Mouse (Mus musculus) hematopoietic stem cell, adult 5-6 weeks (primary cell): ENCODE measurements around the gene Copz2. TPM values are rescaled to one million over a fixed set of nuclear protein-coding genes. Genes with fewer than 3 reads are reported as not detected.

ENCODE experiments used
- total RNA-seq: library from RNA; stranded (forward); fragments of 172-1452, 232-1000 nt; gene quantifications from 2 replicates; pipeline ENCODE4 v1.2.3, GENCODE M21; 2017

Copz2 gene
- total RNA-seq, 1 experiment from 2014 or later: 5.9 TPM

Other genes starting within 250 kb of the Copz2 start
- 14.2 and 16.9 TPM in 2 replicates for gene Snx11, start 72.3 kb upstream of the Copz2 start, total RNA-seq
- 102 and 160 TPM in 2 replicates for gene Cbx1, start 60.7 kb upstream of the Copz2 start, total RNA-seq
- 50.1 and 51.6 TPM in 2 replicates for gene Nfe2l1, start 19.9 kb upstream of the Copz2 start, total RNA-seq
- 48.3 and 59.6 TPM in 2 replicates for gene Cdk5rap3, start 66.6 kb downstream of the Copz2 start, total RNA-seq
- 0.74 TPM in 1 of 2 replicates, not detected in the other for gene Prr15l, start 78.2 kb downstream of the Copz2 start, total RNA-seq
- 32.5 and 32.6 TPM in 2 replicates for gene Pnpo, start 94.1 kb downstream of the Copz2 start, total RNA-seq
- gene Sp2, start 133.1 kb downstream of the Copz2 start, total RNA-seq: 2.5 and 3.1 TPM in 2 replicates
- gene Sp6, start 163.5 kb downstream of the Copz2 start, total RNA-seq: 0.05 and 0.19 TPM in 2 replicates
- 22.6 and 35.3 TPM in 2 replicates for gene Scrn2, start 180.1 kb downstream of the Copz2 start, total RNA-seq
- 0.63 TPM in 1 of 2 replicates, not detected in the other for gene Lrrc46, start 191.5 kb downstream of the Copz2 start, total RNA-seq
- gene Mrpl10, start 191.7 kb downstream of the Copz2 start, total RNA-seq: 13.9 and 17.1 TPM in 2 replicates
- 13.3 and 13.4 TPM in 2 replicates for gene Osbpl7, start 200.8 kb downstream of the Copz2 start, total RNA-seq